Mouse (Mus musculus): ENCODE measurements around the gene Foxk2.
"Not testable (repeated sequence)": the region's sequence is repeated elsewhere in the genome, so short reads cannot be mapped to it uniquely, and the experiment has no call there.

Foxk2 gene

GRCm38 (mm10) chr11:121282911-121283310 lies 23.1 kb downstream of the Foxk2 start:
- no peak for DNase-seq (ENCODE audit: low read depth)

- no peak for DNase-seq (ENCODE audit: low read depth)
Measured at GRCm38 (mm10) chr11:121289859-121290258, 30.1 kb downstream of the Foxk2 start.

- DNase-seq (ENCODE audit: low read depth), result no peak
Measured at GRCm38 (mm10) chr11:121294771-121295170, 35.0 kb downstream of the Foxk2 start.

GRCm38 (mm10) chr11:121298493-121298892 lies 38.7 kb downstream of the Foxk2 start:
- DNase-seq (ENCODE audit: low read depth), result no peak

- no peak for DNase-seq (ENCODE audit: low read depth)
Measured at GRCm38 (mm10) chr11:121300265-121300664, 40.5 kb downstream of the Foxk2 start.

- no peak for DNase-seq (ENCODE audit: low read depth)
Measured at GRCm38 (mm10) chr11:121305371-121305770, 45.6 kb downstream of the Foxk2 start.

GRCm38 (mm10) chr11:121306608-121307007 lies 46.8 kb downstream of the Foxk2 start:
- no peak for DNase-seq (ENCODE audit: low read depth)

- not testable (repeated sequence) for DNase-seq (ENCODE audit: low read depth)
Measured at GRCm38 (mm10) chr11:121307712-121308111, 47.9 kb downstream of the Foxk2 start.

- no peak for DNase-seq (ENCODE audit: low read depth)
Measured at GRCm38 (mm10) chr11:121326034-121326433, 66.2 kb downstream of the Foxk2 start.

GRCm38 (mm10) chr11:121326681-121327080 lies 66.9 kb downstream of the Foxk2 start:
- DNase-seq (ENCODE audit: low read depth), result no peak

- DNase-seq (ENCODE audit: low read depth), result no peak
Measured at GRCm38 (mm10) chr11:121328206-121328605, 68.4 kb downstream of the Foxk2 start.

GRCm38 (mm10) chr11:121328619-121329018 lies 68.8 kb downstream of the Foxk2 start:
- no peak for DNase-seq (ENCODE audit: low read depth)

GRCm38 (mm10) chr11:121331641-121332040 lies 71.9 kb downstream of the Foxk2 start:
- no peak for DNase-seq (ENCODE audit: low read depth)

GRCm38 (mm10) chr11:121339647-121340046 lies 79.9 kb downstream of the Foxk2 start:
- no peak for DNase-seq (ENCODE audit: low read depth)

GRCm38 (mm10) chr11:121340287-121340686 lies 80.5 kb downstream of the Foxk2 start:
- no peak for DNase-seq (ENCODE audit: low read depth)

- not testable (repeated sequence) for DNase-seq (ENCODE audit: low read depth)
Measured at GRCm38 (mm10) chr11:121342423-121342822, 82.6 kb downstream of the Foxk2 start.

- no peak for DNase-seq (ENCODE audit: low read depth)
Measured at GRCm38 (mm10) chr11:121347036-121347435, 87.2 kb downstream of the Foxk2 start.

- DNase-seq (ENCODE audit: low read depth), result no peak
Measured at GRCm38 (mm10) chr11:121348166-121348565, 88.4 kb downstream of the Foxk2 start.

- not testable (repeated sequence) for DNase-seq (ENCODE audit: low read depth)
Measured at GRCm38 (mm10) chr11:121348727-121349126, 88.9 kb downstream of the Foxk2 start.

GRCm38 (mm10) chr11:121353326-121354090 lies 93.7 kb downstream of the Foxk2 start:
- no peak for DNase-seq (ENCODE audit: low read depth)

- DNase-seq (ENCODE audit: low read depth), result peak; percentile 91
Measured at GRCm38 (mm10) chr11:121354091-121354707, 94.4 kb downstream of the Foxk2 start, which contains the start of gene Wdr45b. TSS of gene Wdr45b (minus strand) at chr11:121354445.
